Mouse (Mus musculus): ENCODE results near the gene Gm37240. TPM values are rescaled to one million over a fixed set of nuclear protein-coding genes. Genes with fewer than 3 reads are reported as not detected.

Gm37240 gene
- polyA plus RNA-seq, 1 experiment from 2014 or later = 2.2 TPM

GRCm38 (mm10) chr3:85812010-85812409 is 75.3 kb downstream of the Gm37240 start:
- H3K9me3 ChIP-seq (ENCODE audit: control insufficient read depth, low read length) = no peaks in the 10 kb centered on the region
- H3K4me1 ChIP-seq (ENCODE audit: control insufficient read depth, insufficient read depth, low read length) = no peaks in the 10 kb centered on the region
- no peak for DNase-seq (ENCODE audit: low spot score)
- H3K27me3 ChIP-seq (ENCODE audit: control insufficient read depth, insufficient read depth, low read length) = no peaks in the 10 kb centered on the region
- H3K36me3 ChIP-seq (ENCODE audit: control insufficient read depth, insufficient read depth, low read length) = no peaks in the 10 kb centered on the region
- ATAC-seq (ENCODE audit: insufficient number of reproducible peaks, low FRiP score, low TSS enrichment, low read depth) = no peak
- H3K27ac ChIP-seq (replicated peaks; ENCODE audit: low read depth, low read length) = no peak overlapping the region
- H3K4me2 ChIP-seq (ENCODE audit: low read depth, severe bottlenecking) = no peak overlapping the region
- no peak overlapping the region for H3K4me3 ChIP-seq (ENCODE audit: low read depth, low read length)
- WGBS = 94% methylated on average over 5 of the region's 5 CpGs
- H3K9ac ChIP-seq (ENCODE audit: low read length) = no peak overlapping the region

GRCm38 (mm10) chr3:85793166-85793565 is 94.2 kb downstream of the Gm37240 start:
- no peaks in the 10 kb centered on the region for H3K36me3 ChIP-seq (ENCODE audit: control insufficient read depth, insufficient read depth, low read length)
- no peak overlapping the region for H3K9ac ChIP-seq (ENCODE audit: low read length)
- ATAC-seq (ENCODE audit: insufficient number of reproducible peaks, low FRiP score, low TSS enrichment, low read depth) (no peak), DNase-seq (ENCODE audit: low spot score) (no peak)
- no peaks in the 10 kb centered on the region for H3K9me3 ChIP-seq (ENCODE audit: control insufficient read depth, low read length)
- no peaks in the 10 kb centered on the region for H3K27me3 ChIP-seq (ENCODE audit: control insufficient read depth, insufficient read depth, low read length)
- H3K4me3 ChIP-seq (ENCODE audit: low read depth, low read length) = no peak overlapping the region
- no peak overlapping the region for H3K4me2 ChIP-seq (ENCODE audit: low read depth, severe bottlenecking)
- WGBS = 66% methylated on average over 1 of the region's 1 CpGs
- H3K27ac ChIP-seq (replicated peaks; ENCODE audit: low read depth, low read length) = no peak overlapping the region
- peaks cover 2% of the 10 kb centered on the region; the same call in 1 of the 2 replicates for H3K4me1 ChIP-seq (ENCODE audit: control insufficient read depth, insufficient read depth, low read length)

- Histone ChIP-seq H3K4me2 (ENCODE audit: low read depth, severe bottlenecking) (no peak overlapping the region), H3K9ac (ENCODE audit: low read length) (no peak overlapping the region), H3K27me3 (ENCODE audit: control insufficient read depth, insufficient read depth, low read length) (no peaks in the 10 kb centered on the region), H3K27ac (replicated peaks; ENCODE audit: low read depth, low read length) (no peak overlapping the region), H3K4me3 (ENCODE audit: low read depth, low read length) (no peak overlapping the region), H3K36me3 (ENCODE audit: control insufficient read depth, insufficient read depth, low read length) (no peaks in the 10 kb centered on the region), H3K9me3 (ENCODE audit: control insufficient read depth, low read length) (no peaks in the 10 kb centered on the region), H3K4me1 (ENCODE audit: control insufficient read depth, insufficient read depth, low read length) (peaks cover 6% of the 10 kb centered on the region; the same call in 1 of the 2 replicates)
- ATAC-seq (ENCODE audit: insufficient number of reproducible peaks, low FRiP score, low TSS enrichment, low read depth) (no peak), DNase-seq (ENCODE audit: low spot score) (no peak)
- 79% methylated on average over 4 of the region's 4 CpGs for WGBS
Measured at GRCm38 (mm10) chr3:85789748-85790147, 97.6 kb downstream of the Gm37240 start.

GRCm38 (mm10) chr3:85786501-85786900 is 100.8 kb downstream of the Gm37240 start:
- Histone ChIP-seq H3K4me2 (ENCODE audit: low read depth, severe bottlenecking) (no peak overlapping the region), H3K4me1 (ENCODE audit: control insufficient read depth, insufficient read depth, low read length) (peaks cover 6% of the 10 kb centered on the region; the same call in 1 of the 2 replicates), H3K4me3 (ENCODE audit: low read depth, low read length) (no peak overlapping the region), H3K9ac (ENCODE audit: low read length) (no peak overlapping the region), H3K27me3 (ENCODE audit: control insufficient read depth, insufficient read depth, low read length) (no peaks in the 10 kb centered on the region), H3K27ac (replicated peaks; ENCODE audit: low read depth, low read length) (no peak overlapping the region), H3K36me3 (ENCODE audit: control insufficient read depth, insufficient read depth, low read length) (no peaks in the 10 kb centered on the region), H3K9me3 (ENCODE audit: control insufficient read depth, low read length) (no peaks in the 10 kb centered on the region)
- DNase-seq (ENCODE audit: low spot score) = no peak
- WGBS = 66% methylated on average over 8 of the region's 8 CpGs
- ATAC-seq (ENCODE audit: insufficient number of reproducible peaks, low FRiP score, low TSS enrichment, low read depth) = no peak

GRCm38 (mm10) chr3:85780906-85781305 is 106.4 kb downstream of the Gm37240 start:
- Histone ChIP-seq H3K4me2 (ENCODE audit: low read depth, severe bottlenecking) (no peak overlapping the region), H3K27me3 (ENCODE audit: control insufficient read depth, insufficient read depth, low read length) (no peaks in the 10 kb centered on the region), H3K27ac (replicated peaks; ENCODE audit: low read depth, low read length) (no peak overlapping the region), H3K9me3 (ENCODE audit: control insufficient read depth, low read length) (no peaks in the 10 kb centered on the region), H3K9ac (ENCODE audit: low read length) (no peak overlapping the region), H3K36me3 (ENCODE audit: control insufficient read depth, insufficient read depth, low read length) (no peaks in the 10 kb centered on the region), H3K4me1 (ENCODE audit: control insufficient read depth, insufficient read depth, low read length) (no peaks in the 10 kb centered on the region), H3K4me3 (ENCODE audit: low read depth, low read length) (no peak overlapping the region)
- ATAC-seq (ENCODE audit: insufficient number of reproducible peaks, low FRiP score, low TSS enrichment, low read depth) (no peak), DNase-seq (ENCODE audit: low spot score) (no peak)
- WGBS = 91% methylated on average over 7 of the region's 7 CpGs

- DNase-seq (ENCODE audit: low spot score) = no peak
- no peaks in the 10 kb centered on the region for H3K27me3 ChIP-seq (ENCODE audit: control insufficient read depth, insufficient read depth, low read length)
- no peak overlapping the region for H3K9ac ChIP-seq (ENCODE audit: low read length)
- no peak overlapping the region for H3K27ac ChIP-seq (replicated peaks; ENCODE audit: low read depth, low read length)
- no peaks in the 10 kb centered on the region for H3K36me3 ChIP-seq (ENCODE audit: control insufficient read depth, insufficient read depth, low read length)
- no peaks in the 10 kb centered on the region for H3K9me3 ChIP-seq (ENCODE audit: control insufficient read depth, low read length)
- no peak overlapping the region for H3K4me2 ChIP-seq (ENCODE audit: low read depth, severe bottlenecking)
- no peaks in the 10 kb centered on the region for H3K4me1 ChIP-seq (ENCODE audit: control insufficient read depth, insufficient read depth, low read length)
- WGBS = 73% methylated on average over 2 of the region's 2 CpGs
- H3K4me3 ChIP-seq (ENCODE audit: low read depth, low read length) = no peak overlapping the region
- ATAC-seq (ENCODE audit: insufficient number of reproducible peaks, low FRiP score, low TSS enrichment, low read depth) = no peak
Measured at GRCm38 (mm10) chr3:85780332-85780731, 107.0 kb downstream of the Gm37240 start.

GRCm38 (mm10) chr3:85777841-85778240 is 109.5 kb downstream of the Gm37240 start:
- H3K9ac ChIP-seq (ENCODE audit: low read length) = no peak overlapping the region
- no peaks in the 10 kb centered on the region for H3K36me3 ChIP-seq (ENCODE audit: control insufficient read depth, insufficient read depth, low read length)
- no peak overlapping the region for H3K4me3 ChIP-seq (ENCODE audit: low read depth, low read length)
- no peaks in the 10 kb centered on the region for H3K4me1 ChIP-seq (ENCODE audit: control insufficient read depth, insufficient read depth, low read length)
- ATAC-seq (ENCODE audit: insufficient number of reproducible peaks, low FRiP score, low TSS enrichment, low read depth) = no peak
- WGBS = 91% methylated on average over 2 of the region's 2 CpGs
- no peaks in the 10 kb centered on the region for H3K27me3 ChIP-seq (ENCODE audit: control insufficient read depth, insufficient read depth, low read length)
- H3K9me3 ChIP-seq (ENCODE audit: control insufficient read depth, low read length) = no peaks in the 10 kb centered on the region
- DNase-seq (ENCODE audit: low spot score) = no peak
- no peak overlapping the region for H3K4me2 ChIP-seq (ENCODE audit: low read depth, severe bottlenecking)
- H3K27ac ChIP-seq (replicated peaks; ENCODE audit: low read depth, low read length) = no peak overlapping the region

GRCm38 (mm10) chr3:85777356-85777755 is 110.0 kb downstream of the Gm37240 start:
- no peaks in the 10 kb centered on the region for H3K36me3 ChIP-seq (ENCODE audit: control insufficient read depth, insufficient read depth, low read length)
- H3K27me3 ChIP-seq (ENCODE audit: control insufficient read depth, insufficient read depth, low read length) = no peaks in the 10 kb centered on the region
- H3K4me2 ChIP-seq (ENCODE audit: low read depth, severe bottlenecking) = no peak overlapping the region
- no peaks in the 10 kb centered on the region for H3K9me3 ChIP-seq (ENCODE audit: control insufficient read depth, low read length)
- H3K27ac ChIP-seq (replicated peaks; ENCODE audit: low read depth, low read length) = no peak overlapping the region
- ATAC-seq (ENCODE audit: insufficient number of reproducible peaks, low FRiP score, low TSS enrichment, low read depth) (no peak), DNase-seq (ENCODE audit: low spot score) (no peak)
- 73% methylated on average over 4 of the region's 4 CpGs for WGBS
- H3K9ac ChIP-seq (ENCODE audit: low read length) = no peak overlapping the region
- H3K4me1 ChIP-seq (ENCODE audit: control insufficient read depth, insufficient read depth, low read length) = no peaks in the 10 kb centered on the region
- H3K4me3 ChIP-seq (ENCODE audit: low read depth, low read length) = no peak overlapping the region

- no peaks in the 10 kb centered on the region for H3K27me3 ChIP-seq (ENCODE audit: control insufficient read depth, insufficient read depth, low read length)
- no peaks in the 10 kb centered on the region for H3K4me1 ChIP-seq (ENCODE audit: control insufficient read depth, insufficient read depth, low read length)
- no peak overlapping the region for H3K27ac ChIP-seq (replicated peaks; ENCODE audit: low read depth, low read length)
- no peaks in the 10 kb centered on the region for H3K9me3 ChIP-seq (ENCODE audit: control insufficient read depth, low read length)
- no peak overlapping the region for H3K4me3 ChIP-seq (ENCODE audit: low read depth, low read length)
- 57% methylated on average over 10 of the region's 10 CpGs for WGBS
- DNase-seq (ENCODE audit: low spot score) = peak; percentile 38
- H3K36me3 ChIP-seq (ENCODE audit: control insufficient read depth, insufficient read depth, low read length) = no peaks in the 10 kb centered on the region
- ATAC-seq (ENCODE audit: insufficient number of reproducible peaks, low FRiP score, low TSS enrichment, low read depth) = no peak
- H3K9ac ChIP-seq (ENCODE audit: low read length) = no peak overlapping the region
- H3K4me2 ChIP-seq (ENCODE audit: low read depth, severe bottlenecking) = no peak overlapping the region
Measured at GRCm38 (mm10) chr3:85776707-85777106, 110.6 kb downstream of the Gm37240 start.

Measured in limb, embryonic 11.5 days (tissue).